Mouse (Mus musculus): ENCODE data around the gene Fmo4.

Fmo4 gene

DNA sequence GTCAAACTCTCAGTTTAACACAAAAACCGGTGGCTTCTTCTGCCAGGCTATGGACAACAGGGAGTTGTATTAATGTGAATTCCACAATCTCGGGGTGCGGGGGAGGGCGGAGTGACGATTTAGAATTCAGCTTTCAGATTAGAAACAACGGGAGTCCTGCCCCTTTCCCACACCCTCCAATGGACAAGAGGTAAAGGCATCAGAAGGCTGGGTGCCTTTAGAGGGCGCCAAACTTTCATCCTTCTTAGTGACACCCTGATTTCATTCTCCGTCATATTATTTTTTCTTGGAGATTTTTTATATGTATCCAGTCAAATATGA, at the start of gene Fmo4:
TSS of gene Fmo4 (minus strand) at position 137 of the 321 bp plus-strand sequence.
- no peak for ATAC-seq (ENCODE audit: insufficient number of reproducible peaks, low FRiP score, low TSS enrichment)

DNA sequence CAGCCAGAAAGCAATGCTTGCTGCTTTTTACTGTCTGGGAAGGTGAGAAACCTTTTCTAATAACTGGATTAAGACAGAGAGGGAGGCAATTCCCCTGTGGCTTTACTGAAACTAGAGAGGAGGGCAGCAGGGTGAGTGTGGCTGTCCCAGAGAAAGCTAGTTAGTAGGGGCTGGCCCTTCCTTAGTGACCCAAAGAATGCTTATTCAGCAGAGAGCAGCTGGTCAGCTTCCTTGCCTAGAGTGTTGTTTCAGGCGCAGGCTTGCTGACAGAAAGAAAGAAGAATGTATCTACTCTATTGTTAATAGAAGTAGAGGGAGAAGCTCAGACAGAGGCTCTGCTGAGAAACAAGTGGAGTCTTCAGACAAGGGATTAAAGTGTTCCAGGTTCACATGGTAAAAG, 48.6 kb upstream of the Fmo4 start:
- no peak for ATAC-seq (ENCODE audit: insufficient number of reproducible peaks, low FRiP score, low TSS enrichment)

DNA sequence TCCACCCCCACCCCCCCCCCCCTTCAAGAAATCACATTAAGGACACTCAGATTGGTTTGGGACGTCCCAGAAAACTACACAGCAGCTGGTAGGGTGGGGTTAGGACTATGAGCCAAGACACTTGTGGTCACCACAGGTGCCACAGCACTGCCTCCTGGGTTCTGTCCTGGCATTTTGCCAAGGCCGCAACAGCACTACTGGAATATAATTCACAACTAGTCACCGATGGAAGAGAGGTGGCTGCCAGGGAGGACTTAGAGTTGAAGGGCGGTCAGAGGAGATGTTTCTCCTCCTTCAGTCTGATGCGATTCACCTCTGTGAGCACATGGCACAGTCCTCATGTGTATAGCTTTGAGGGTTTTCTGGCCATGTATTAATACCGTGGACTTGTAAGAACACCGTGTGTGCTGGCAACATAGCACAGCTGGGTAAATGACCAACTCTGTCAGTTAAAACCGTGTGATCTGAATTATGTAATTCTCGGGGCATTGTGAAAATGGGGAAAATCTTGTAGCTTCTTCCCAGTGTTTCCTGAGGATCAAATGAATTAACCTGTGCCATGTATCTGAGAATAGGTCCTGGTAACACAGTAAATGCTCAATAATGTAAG, 46.3 kb upstream of the Fmo4 start:
- no peak for ATAC-seq (ENCODE audit: insufficient number of reproducible peaks, low FRiP score, low TSS enrichment)

DNA sequence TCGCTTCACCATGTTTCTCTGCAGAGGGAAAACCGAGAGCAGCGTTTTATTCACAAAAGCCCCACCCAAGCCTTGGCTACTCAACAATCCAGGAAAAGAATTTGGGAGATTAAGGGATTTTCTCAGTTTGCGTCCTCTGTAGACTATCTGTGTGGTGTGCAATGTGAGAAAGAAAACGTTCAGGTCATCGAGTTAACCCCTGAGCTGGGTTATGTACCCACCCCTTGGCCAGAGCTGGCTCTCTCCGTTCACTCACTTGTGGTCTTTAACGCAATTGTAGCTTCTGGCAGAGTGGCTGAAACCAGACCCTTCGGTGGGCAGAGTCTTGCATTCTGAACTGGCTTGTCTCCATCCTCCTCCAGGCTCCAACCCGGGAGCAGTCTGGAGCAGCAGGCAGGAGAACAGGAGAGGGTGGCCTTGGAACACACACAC, 45.8 kb upstream of the Fmo4 start:
- no peak for ATAC-seq (ENCODE audit: insufficient number of reproducible peaks, low FRiP score, low TSS enrichment)

DNA sequence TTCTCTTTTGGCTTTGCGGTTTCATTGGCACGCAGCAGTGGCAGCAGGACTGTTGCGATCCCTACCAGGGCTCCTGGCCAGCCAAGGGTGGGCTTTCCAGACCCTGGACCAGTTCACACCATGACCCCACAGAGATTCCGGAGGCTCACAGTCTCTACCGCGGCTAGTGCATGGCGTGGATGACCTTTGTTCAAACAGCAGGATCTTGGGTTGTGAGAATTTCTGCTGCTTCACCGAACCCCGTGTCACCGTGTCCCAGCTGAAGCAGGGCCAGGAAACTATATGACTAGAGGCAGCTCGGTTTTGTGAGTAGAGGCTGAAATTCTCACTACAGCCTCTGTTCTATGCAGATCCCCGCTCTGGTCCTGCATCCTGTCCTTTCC, 45.0 kb upstream of the Fmo4 start:
- no peak for ATAC-seq (ENCODE audit: insufficient number of reproducible peaks, low FRiP score, low TSS enrichment)

DNA sequence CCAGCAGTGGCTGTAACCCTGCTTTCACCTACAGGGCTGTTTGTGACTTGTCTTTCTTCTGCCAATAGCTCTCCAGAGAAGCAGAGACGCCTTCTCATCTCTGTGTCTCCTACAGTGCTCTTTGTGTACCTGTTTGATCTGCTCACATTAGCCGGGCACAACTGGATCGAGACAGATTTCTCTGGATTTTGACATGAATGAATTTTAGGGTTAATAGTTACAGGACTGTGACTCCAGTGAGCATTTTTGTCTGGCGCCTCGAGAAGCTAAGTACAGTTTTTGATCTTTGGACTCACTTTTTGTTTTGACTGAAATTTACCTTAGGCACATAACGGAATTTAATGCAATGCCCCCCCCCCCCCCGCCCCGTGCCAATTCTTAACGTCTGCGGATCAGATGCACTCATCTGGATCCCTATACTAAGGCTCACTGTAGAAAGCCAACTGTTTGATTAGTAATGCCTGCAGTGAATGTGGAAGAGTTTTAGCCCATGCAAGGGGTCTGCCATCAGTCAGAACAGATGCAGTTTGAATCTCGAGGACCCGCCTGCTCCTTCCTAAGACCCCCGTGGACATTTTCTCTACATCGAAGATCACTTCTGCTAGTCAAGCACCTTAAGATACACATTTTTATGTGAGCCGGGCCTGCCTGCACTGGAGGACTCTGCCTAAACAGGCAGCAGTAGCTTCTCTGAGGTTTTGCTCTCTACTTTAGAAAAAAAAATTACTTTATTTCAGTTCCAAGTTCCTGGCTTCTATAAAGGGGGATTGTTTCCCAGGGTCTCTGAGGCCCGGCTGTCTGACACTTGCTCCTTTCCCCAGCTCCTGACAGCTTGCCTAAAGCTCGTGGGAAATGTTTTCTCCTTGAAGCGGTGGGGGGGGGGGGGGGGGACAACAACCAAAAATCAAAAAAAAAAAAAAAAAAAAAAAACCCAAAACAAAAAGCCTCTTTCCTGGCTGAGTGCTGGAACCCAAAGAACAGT, 44.3 kb upstream of the Fmo4 start:
- no peak for ATAC-seq (ENCODE audit: insufficient number of reproducible peaks, low FRiP score, low TSS enrichment)

DNA sequence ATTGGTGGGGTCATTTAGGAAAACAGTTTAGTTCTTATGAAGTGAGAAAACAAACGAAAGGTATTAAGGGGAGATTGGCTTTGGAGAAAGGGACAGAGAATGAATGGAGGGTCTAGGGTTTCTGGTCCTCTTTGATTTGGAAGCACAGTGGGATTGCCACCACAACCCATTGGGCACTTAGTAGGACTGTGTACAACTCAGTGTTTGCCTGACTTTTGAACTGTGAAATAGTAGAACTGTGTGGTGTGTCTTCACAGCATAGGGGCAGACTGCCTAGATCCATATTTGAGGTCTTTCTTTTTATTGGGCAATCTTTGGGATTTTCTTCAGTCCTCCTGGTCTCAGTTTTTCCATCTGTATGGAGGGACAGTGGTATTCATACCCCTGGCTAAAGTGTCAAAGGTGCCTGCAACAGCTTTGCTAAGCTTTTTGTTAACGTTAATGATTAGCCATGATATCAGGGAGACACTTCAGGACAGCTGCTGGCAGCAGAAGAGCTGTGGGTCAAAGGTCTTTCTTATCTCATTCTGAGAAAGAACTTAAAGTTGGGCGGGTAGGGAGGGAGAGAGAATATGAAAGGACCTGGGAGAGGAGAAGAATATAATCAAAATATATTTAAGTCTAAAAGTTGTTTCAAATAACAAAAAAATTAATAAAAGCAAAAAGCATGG, 40.2 kb upstream of the Fmo4 start:
- no peak for ATAC-seq (ENCODE audit: insufficient number of reproducible peaks, low FRiP score, low TSS enrichment)

DNA sequence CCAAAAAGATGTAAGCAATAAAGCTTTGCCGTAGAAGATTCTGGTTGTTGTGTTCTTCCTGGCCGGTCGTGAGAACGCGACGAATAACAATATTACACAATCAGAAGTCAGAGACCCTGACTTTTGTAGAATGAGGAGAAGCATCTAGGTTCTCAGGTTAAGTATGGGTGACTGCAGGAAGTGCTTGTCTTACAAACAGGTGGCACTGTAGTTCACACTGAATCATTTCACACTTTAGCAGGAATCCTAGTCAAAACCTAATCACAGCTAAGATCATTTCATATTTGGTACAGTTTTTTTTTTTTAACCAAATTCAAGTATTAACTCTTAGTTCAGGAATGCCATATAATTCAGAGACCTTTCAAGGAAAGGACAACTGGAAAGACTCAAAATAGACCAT, 33.8 kb upstream of the Fmo4 start:
- ATAC-seq (ENCODE audit: insufficient number of reproducible peaks, low FRiP score, low TSS enrichment): no peak

DNA sequence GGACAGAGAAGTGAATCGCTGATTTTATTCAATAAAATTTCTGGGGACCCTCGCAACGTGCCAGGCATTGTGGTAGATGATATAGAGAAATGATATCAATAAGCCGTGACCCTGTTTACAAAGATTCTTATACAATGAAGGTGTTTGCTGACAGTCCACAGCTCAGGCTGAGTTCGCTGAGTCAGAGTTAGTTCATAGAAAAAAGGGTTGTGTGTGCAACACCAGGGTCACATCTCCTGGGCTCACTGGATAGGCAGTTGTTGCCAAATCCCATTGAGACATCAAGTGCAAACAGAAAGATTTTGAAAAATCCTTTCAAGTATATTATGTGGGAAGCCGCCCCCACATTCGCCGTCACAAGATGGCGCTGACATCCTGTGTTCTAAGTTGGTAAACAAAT, 26.4 kb upstream of the Fmo4 start:
- ATAC-seq (ENCODE audit: insufficient number of reproducible peaks, low FRiP score, low TSS enrichment): no peak

DNA sequence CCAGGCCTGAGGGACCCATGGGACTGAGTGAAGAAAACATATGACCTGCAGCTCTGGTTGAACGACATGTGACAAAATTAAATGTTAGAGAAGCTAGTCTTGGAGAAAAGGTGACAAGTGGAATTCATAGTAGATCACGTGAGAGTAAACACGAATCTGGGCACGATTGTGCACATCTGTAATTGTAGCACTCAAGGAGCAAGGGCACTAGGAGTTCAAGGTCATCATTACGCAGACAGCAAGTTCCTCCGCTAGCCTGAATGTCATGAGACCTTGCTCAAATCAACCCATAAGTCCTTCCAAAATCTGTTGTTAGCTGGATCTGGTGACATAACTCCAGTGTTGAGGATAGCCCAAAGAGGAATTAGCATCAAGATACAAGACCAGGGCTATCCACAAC, 25.2 kb upstream of the Fmo4 start:
- no peak for ATAC-seq (ENCODE audit: insufficient number of reproducible peaks, low FRiP score, low TSS enrichment)

DNA sequence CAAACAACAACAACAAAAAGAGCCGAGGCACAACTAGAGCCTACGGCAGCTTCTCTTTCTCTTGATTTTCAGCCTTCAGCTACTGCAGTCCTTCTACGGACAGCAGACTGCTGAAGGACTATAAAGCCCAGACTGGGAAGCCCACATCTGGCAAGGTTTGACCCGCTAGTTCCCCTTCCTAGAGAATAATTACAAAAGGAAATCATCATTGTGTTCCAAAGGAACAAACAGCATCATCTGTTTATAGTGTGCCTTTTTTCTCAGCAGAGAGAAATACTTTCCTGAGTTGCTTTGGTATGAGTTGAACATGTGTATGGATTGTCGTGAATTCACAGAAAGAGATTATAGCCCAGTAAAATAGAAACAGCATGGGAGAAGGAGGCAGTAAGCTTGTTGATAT, 20.6 kb upstream of the Fmo4 start:
- ATAC-seq (ENCODE audit: insufficient number of reproducible peaks, low FRiP score, low TSS enrichment): no peak

DNA sequence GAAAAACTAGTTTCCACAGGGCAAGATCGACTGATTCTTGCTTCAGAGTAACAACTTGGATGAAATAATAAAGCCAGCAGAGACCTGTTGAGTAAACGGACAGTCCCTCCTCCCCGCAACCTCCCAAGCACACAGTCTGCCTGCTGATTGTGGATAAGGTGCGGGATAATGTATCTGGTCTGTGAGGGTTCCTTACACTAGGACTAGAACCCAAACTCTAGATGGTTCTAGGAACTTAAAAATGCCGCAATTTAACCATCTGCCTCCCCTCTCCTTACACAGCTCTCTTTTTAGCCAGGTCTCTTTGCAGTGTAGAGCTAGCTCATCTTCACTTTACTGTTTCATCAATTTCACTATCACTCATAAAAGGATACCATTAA, 18.8 kb upstream of the Fmo4 start:
- ATAC-seq (ENCODE audit: insufficient number of reproducible peaks, low FRiP score, low TSS enrichment): no peak

DNA sequence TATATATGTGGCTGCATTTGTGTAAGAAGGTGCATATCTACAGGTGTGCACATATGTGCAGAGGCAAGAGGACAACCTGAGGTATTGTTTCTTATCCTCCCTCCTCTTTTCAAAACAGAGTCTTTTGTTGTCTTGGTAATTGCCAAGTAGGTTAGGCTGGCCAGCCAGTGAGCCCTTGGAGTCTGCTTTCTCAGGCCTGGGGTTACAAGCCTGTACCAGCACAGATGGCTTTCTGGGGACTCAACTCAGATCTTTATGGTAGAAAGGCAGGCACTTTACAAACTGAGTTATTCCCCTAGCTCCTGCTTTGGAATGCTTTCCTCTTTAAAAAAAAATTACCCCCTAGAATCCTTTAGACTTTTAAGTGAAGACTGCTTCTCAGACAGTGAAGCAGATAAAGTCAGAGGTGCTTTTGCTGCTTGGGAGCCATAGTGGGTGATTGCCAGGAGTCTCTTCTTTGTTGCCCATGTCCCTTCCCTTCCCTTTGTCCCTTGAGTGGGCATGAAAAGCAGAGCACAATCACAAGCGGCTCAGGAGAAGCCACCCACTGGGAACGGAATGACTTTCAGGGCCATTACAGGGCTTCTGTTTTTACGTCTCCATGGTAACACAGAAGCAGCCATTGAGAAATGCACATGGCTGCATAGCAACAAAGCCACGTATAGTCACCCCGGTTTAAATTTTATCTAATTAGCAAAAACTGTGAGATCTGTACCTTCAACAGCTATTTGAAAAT, 18.2 kb upstream of the Fmo4 start:
- ATAC-seq (ENCODE audit: insufficient number of reproducible peaks, low FRiP score, low TSS enrichment): no peak

DNA sequence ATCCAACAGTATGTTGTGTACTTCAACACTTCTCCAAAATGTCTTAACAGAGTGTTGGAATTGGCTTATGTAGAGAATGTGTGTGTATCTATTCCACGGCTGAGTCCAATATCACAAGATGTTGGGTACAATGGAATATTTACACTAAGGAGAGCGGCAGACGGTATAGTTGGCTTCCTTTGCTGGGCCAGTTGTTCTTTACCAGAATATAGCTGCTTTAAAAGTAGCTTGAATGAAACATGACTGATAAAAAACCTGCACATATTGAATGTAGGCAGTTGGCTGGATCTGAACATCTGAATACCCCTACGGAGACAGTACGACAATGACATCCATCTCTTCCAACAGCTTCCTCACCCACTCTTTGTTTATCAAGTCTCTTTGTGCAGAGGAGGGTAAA, 5.5 kb upstream of the Fmo4 start:
- ATAC-seq (ENCODE audit: insufficient number of reproducible peaks, low FRiP score, low TSS enrichment): no peak

DNA sequence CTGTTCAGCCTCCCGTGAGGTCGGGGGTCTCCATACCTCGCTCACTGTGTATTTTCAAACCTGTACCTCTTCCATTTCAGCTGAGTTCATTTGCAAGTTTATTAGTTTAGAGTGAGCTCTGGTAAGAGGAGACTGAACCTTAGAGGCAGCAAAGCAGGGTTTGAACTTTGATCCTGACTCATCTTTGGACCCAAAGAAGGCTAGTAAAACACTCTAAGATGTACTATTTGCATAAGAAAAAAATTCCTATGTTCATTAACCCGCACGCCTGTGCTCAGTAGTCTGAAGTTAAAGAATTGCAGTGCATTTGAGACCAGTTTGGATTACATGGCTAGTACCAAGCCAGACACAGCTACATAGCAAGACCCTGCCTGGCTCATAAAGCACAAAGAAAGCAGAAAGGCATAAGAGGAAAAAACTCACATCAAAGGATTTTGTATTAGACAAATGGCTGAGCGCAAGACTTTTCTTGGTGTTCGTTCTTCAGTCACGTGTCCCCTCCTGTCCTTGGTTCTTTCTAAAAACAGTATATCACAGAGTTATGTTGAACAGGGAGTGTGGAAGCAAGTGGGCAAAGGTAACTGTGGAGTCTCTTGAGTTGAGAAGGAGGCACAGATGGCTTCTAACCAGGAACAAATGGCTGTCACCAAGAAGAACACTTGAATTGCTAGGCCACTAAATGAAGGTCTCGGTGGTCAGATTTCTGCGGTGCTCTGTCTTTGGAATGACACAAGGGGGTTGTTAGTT, 1.8 kb upstream of the Fmo4 start:
- ATAC-seq (ENCODE audit: insufficient number of reproducible peaks, low FRiP score, low TSS enrichment): no peak

DNA sequence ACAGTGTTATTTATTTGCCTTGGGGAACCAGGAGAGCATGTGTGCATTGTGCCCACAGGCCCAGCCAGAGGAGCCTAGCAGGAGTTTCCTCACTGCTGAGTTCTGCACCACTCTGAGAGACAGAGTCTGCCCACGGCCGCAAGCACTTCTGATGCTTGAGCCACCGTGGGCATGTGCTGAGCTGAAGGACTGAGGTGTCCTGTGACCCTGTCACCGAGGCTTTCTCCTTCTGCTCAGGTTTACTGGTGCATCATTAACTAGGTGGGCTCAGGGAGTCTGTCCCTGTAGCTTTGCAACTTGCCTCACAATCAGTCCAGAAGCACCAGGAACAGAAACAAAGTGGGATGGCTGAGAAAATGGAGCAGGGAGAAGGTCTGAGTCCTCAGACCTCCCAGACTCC, 1.2 kb upstream of the Fmo4 start:
- no peak for ATAC-seq (ENCODE audit: insufficient number of reproducible peaks, low FRiP score, low TSS enrichment)

DNA sequence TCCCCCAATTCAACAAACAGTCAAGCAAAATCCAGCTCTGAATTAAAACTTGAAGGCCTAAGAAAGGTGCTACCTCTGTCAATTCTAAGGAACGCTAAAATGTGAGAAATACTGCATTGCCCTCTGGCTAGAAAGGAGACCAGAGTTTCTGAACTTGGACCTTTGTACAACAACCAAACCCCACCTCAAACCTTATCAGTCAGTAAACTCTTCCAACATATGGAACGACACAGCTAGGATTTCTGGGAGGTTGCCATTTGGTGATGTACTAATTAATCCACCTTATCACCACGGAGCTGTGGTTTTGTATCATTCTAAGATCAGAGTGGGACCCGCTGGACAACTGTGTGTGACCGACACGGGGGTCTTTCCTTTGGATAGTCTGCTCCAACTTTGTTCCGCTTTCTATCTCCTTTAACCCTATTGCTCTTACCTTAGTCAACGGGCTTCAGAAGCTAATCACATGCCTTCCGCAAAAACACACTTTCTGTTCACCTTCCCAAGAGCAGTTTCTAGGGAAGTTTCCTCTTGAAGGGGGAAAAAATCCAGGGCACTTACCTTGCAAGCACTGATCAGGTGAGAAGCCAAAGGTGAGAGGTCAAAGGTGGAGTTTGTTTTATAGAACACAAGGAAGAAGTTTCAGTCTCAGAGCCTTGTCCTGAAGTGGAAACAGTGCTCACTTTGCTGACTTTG, 483 bp downstream of the Fmo4 start:
- no peak for ATAC-seq (ENCODE audit: insufficient number of reproducible peaks, low FRiP score, low TSS enrichment)

DNA sequence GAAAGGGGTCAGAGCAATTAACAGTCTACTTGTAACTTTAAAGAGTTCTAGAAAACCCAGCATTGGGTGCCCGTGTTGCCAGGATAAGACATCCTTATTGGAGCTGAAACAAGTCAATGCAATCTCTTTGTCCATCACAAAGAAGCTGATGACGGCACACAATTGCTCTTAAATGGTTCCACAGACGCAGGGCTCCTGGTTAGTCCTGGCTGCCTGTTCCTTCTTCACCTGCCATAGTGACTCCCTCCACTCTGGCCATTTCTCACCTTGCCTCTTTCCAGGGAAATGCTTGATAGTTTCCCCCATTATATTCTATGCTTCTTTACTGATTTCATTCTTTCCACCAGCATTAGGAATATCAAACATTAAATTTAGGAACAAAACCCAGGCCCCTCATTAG, 5.2 kb downstream of the Fmo4 start:
- ATAC-seq (ENCODE audit: insufficient number of reproducible peaks, low FRiP score, low TSS enrichment): no peak

DNA sequence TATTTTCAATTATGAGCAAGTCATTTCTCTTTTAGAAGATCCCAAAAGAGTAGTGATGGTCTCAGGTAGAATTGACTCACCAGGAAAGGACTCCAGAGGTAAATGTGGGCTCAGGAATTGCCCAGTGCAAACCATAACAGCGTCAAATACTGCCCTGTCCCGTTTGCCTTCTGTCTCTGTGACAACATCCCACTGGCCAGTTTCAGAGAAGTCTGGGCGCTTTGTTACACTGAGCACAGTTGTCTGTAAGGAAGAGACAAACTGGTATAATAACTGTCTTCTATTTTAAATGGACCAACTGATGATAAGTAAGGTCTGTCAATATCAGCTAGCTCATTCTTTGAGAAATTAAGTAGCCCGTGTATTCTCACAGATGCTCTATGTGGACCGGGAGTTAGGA, 6.3 kb downstream of the Fmo4 start:
- ATAC-seq (ENCODE audit: insufficient number of reproducible peaks, low FRiP score, low TSS enrichment): no peak

DNA sequence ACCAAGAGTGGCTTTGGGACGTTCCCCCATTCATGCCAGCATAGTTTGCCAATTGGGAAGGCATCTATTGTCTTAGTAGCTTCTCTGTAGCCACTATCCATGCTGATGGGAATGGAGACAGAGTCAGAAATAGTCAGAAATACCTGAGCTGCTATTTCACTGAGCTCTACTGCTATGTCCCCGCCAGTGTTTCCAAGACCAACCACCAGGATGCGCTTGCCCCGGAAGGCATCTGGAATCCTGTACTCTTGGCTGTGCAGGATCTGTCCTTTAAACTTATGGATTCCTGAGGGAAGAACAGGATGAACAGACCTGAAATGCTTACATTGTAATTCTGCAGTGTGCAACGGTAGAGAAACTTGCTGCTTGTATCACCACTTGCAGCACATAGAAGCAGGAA, 8.8 kb downstream of the Fmo4 start:
- ATAC-seq (ENCODE audit: insufficient number of reproducible peaks, low FRiP score, low TSS enrichment): no peak

All from cerebellum, adult (tissue).